Mouse (Mus musculus) erythroblast, embryonic 14.5 days (primary cell): Measurements from ENCODE around the gene Tcte2.

Experiments
- GATA1 ChIP-seq: IDR thresholded peaks from 2 replicates; pipeline ENCODE4 v1.6.1; 2012; ENCODE audit warnings: low read length, inconsistent platforms, mixed read lengths
- TAL1 ChIP-seq: IDR thresholded peaks from 3 replicates; pipeline ENCODE4 v1.6.1; 2012; ENCODE audit warnings: low read length, inconsistent platforms, mixed read lengths

GRCm38 (mm10) chr17:13746330-13746729 lies 15.3 kb downstream of the Tcte2 start:
- TF ChIP-seq GATA1 (no peak), TAL1 (no peak)
